Mouse (Mus musculus): ENCODE data around the gene Rpl21. TPM values are rescaled to one million over a fixed set of nuclear protein-coding genes. Genes with fewer than 3 reads are reported as not detected.

The Rpl21 gene
- polyA plus RNA-seq, 1 experiment = 16.3 TPM

GRCm38 (mm10) chr5:146857620-146858019 is 24.9 kb downstream of the Rpl21 start:
- H3K4me1 ChIP-seq (ENCODE audit: control insufficient read depth, insufficient read depth, insufficient read length, low read length) = no peaks in the 10 kb centered on the region
- H3K27me3 ChIP-seq (ENCODE audit: control insufficient read depth, insufficient read depth, low read length) = no peaks in the 10 kb centered on the region
- TF ChIP-seq POLR2A (IDR thresholded peaks at IDR 0.05; ENCODE audit: low read depth, low read length) = no peak
- no peak for TF ChIP-seq CTCF (IDR thresholded peaks at IDR 0.05; ENCODE audit: extremely low read depth, insufficient read length, insufficient replicate concordance, low read depth, low read length)
- no peak overlapping the region for H3K4me3 ChIP-seq (ENCODE audit: low read depth, low read length)
- H3K36me3 ChIP-seq (ENCODE audit: control insufficient read depth, insufficient read depth, low read length) = no peaks in the 10 kb centered on the region
- no peak overlapping the region for H3K27ac ChIP-seq (ENCODE audit: insufficient read depth, low read depth, low read length)
- WGBS = 86% methylated on average over 8 of the region's 8 CpGs

GRCm38 (mm10) chr5:146858772-146859171 is 26.1 kb downstream of the Rpl21 start:
- WGBS = 91% methylated on average over 9 of the region's 9 CpGs
- Histone ChIP-seq H3K27me3 (ENCODE audit: control insufficient read depth, insufficient read depth, low read length) (no peaks in the 10 kb centered on the region), H3K27ac (ENCODE audit: insufficient read depth, low read depth, low read length) (no peak overlapping the region), H3K4me1 (ENCODE audit: control insufficient read depth, insufficient read depth, insufficient read length, low read length) (no peaks in the 10 kb centered on the region), H3K4me3 (ENCODE audit: low read depth, low read length) (no peak overlapping the region), H3K36me3 (ENCODE audit: control insufficient read depth, insufficient read depth, low read length) (no peaks in the 10 kb centered on the region)
- TF ChIP-seq POLR2A (IDR thresholded peaks at IDR 0.05; ENCODE audit: low read depth, low read length) (no peak), CTCF (IDR thresholded peaks at IDR 0.05; ENCODE audit: extremely low read depth, insufficient read length, insufficient replicate concordance, low read depth, low read length) (no peak)

DNA sequence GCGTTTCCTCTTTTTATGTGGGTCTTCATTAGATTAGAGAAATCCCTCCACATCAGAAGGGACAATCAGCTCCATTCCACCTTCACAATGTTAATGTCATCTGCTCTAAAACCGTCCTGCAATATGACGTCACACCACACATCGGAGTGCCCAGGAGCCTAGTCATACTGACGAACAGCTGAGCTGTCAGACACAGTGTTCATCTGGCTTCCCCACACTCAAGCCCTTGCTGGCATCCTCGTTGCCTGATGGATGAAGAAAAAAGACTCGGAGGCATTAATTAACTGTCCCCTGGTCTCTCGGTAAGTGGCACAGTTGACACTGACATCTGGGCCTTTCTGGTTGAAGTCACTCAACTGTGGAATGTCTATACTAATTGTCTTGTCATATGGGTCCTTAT is 26.6 kb downstream of the Rpl21 start:
- TF ChIP-seq CTCF (IDR thresholded peaks at IDR 0.05; ENCODE audit: extremely low read depth, insufficient read length, insufficient replicate concordance, low read depth, low read length) = no peak
- WGBS = 87% methylated on average over 8 of the region's 8 CpGs
- H3K27ac ChIP-seq (ENCODE audit: insufficient read depth, low read depth, low read length) = no peak overlapping the region
- H3K36me3 ChIP-seq (ENCODE audit: control insufficient read depth, insufficient read depth, low read length) = no peaks in the 10 kb centered on the region
- H3K4me3 ChIP-seq (ENCODE audit: low read depth, low read length) = no peak overlapping the region
- H3K4me1 ChIP-seq (ENCODE audit: control insufficient read depth, insufficient read depth, insufficient read length, low read length) = no peaks in the 10 kb centered on the region
- H3K27me3 ChIP-seq (ENCODE audit: control insufficient read depth, insufficient read depth, low read length) = no peaks in the 10 kb centered on the region

DNA sequence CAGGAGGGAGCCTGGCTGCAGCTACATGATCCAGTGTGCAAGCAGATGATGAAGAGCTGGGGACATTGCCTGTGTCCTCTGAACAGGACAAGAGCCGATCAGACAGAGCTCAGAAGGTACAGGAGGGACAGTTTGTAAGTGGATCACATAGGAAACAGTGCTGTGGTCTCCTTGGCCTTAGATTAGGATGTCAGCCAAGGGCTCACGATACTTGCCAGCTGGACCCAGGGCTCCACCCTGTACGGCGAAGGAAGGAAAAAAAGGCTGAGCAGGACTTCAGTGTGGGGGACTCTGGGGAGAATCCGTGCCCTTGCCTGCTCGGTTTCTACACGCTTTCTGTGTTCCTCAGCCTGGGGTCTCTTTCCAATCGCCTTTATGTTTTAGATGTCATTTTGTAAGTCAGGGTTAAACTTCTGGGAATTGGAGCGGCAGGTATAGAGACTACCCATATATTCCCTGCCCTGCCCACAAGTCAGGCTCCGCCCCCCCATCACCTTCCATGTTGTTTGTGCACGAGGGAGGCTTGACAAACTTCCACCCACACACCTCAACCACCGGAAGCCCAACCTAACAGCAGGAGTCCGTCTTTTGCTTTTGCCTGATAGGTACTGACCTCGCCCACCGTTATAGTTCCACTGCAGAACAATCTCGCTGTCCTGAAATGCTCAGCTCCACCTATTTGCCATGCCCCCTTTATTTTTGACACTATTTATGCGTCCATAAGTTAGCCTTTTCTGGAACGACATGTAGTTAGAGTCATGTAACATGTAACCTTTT is 27.7 kb downstream of the Rpl21 start:
- Histone ChIP-seq H3K27me3 (ENCODE audit: control insufficient read depth, insufficient read depth, low read length) (no peaks in the 10 kb centered on the region), H3K4me3 (ENCODE audit: low read depth, low read length) (no peak overlapping the region), H3K36me3 (ENCODE audit: control insufficient read depth, insufficient read depth, low read length) (no peaks in the 10 kb centered on the region), H3K27ac (ENCODE audit: insufficient read depth, low read depth, low read length) (no peak overlapping the region), H3K4me1 (ENCODE audit: control insufficient read depth, insufficient read depth, insufficient read length, low read length) (no peaks in the 10 kb centered on the region)
- 57% methylated on average over 18 of the region's 18 CpGs for WGBS
- no peak for TF ChIP-seq CTCF (IDR thresholded peaks at IDR 0.05; ENCODE audit: extremely low read depth, insufficient read length, insufficient replicate concordance, low read depth, low read length)
- TF ChIP-seq POLR2A (IDR thresholded peaks at IDR 0.05; ENCODE audit: low read depth, low read length) = no peak

DNA sequence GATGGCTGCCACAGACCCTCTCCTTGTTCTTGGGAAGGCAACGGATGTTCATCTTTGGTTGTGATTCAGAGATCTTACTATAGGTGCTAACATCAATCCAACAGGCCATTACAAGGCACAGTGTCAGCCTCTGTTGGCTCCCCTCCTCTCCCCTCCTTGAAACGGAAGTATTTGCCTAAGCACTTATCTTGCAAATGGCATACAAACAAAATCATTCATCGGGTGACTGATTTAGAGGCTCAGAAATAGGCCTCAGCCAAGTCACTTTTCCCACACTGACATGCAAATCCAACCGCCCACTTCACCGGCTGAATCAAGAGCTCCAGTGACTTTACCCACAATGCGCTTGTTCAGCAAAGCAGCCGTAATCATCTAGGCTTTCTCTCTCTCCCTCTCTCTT is 28.9 kb downstream of the Rpl21 start:
- Histone ChIP-seq H3K4me3 (ENCODE audit: low read depth, low read length) (no peak overlapping the region), H3K4me1 (ENCODE audit: control insufficient read depth, insufficient read depth, insufficient read length, low read length) (no peaks in the 10 kb centered on the region), H3K27ac (ENCODE audit: insufficient read depth, low read depth, low read length) (no peak overlapping the region), H3K36me3 (ENCODE audit: control insufficient read depth, insufficient read depth, low read length) (no peaks in the 10 kb centered on the region), H3K27me3 (ENCODE audit: control insufficient read depth, insufficient read depth, low read length) (no peaks in the 10 kb centered on the region)
- TF ChIP-seq CTCF (IDR thresholded peaks at IDR 0.05; ENCODE audit: extremely low read depth, insufficient read length, insufficient replicate concordance, low read depth, low read length) (no peak), POLR2A (IDR thresholded peaks at IDR 0.05; ENCODE audit: low read depth, low read length) (no peak)
- WGBS = 38% methylated on average over 7 of the region's 7 CpGs

- no peak for TF ChIP-seq POLR2A (IDR thresholded peaks at IDR 0.05; ENCODE audit: low read depth, low read length)
- no peak for TF ChIP-seq CTCF (IDR thresholded peaks at IDR 0.05; ENCODE audit: extremely low read depth, insufficient read length, insufficient replicate concordance, low read depth, low read length)
- H3K27ac ChIP-seq (ENCODE audit: insufficient read depth, low read depth, low read length) = no peak overlapping the region
- WGBS = 56% methylated on average over 4 of the region's 4 CpGs
- no peaks in the 10 kb centered on the region for H3K27me3 ChIP-seq (ENCODE audit: control insufficient read depth, insufficient read depth, low read length)
- H3K4me3 ChIP-seq (ENCODE audit: low read depth, low read length) = no peak overlapping the region
- 0 out of 2 replicates have a peak, but pooled peaks cover 2% of the 10 kb centered on the region for H3K4me1 ChIP-seq (ENCODE audit: control insufficient read depth, insufficient read depth, insufficient read length, low read length)
- no peaks in the 10 kb centered on the region for H3K36me3 ChIP-seq (ENCODE audit: control insufficient read depth, insufficient read depth, low read length)
Measured at GRCm38 (mm10) chr5:146865511-146865910, 32.8 kb downstream of the Rpl21 start.

GRCm38 (mm10) chr5:146866277-146866676 is 33.6 kb downstream of the Rpl21 start:
- H3K4me1 ChIP-seq (ENCODE audit: control insufficient read depth, insufficient read depth, insufficient read length, low read length) = 0 out of 2 replicates have a peak, but pooled peaks cover 2% of the 10 kb centered on the region
- H3K36me3 ChIP-seq (ENCODE audit: control insufficient read depth, insufficient read depth, low read length) = no peaks in the 10 kb centered on the region
- no peaks in the 10 kb centered on the region for H3K27me3 ChIP-seq (ENCODE audit: control insufficient read depth, insufficient read depth, low read length)
- 89% methylated on average over 2 of the region's 2 CpGs for WGBS
- H3K4me3 ChIP-seq (ENCODE audit: low read depth, low read length) = no peak overlapping the region
- TF ChIP-seq CTCF (IDR thresholded peaks at IDR 0.05; ENCODE audit: extremely low read depth, insufficient read length, insufficient replicate concordance, low read depth, low read length) (no peak), POLR2A (IDR thresholded peaks at IDR 0.05; ENCODE audit: low read depth, low read length) (no peak)
- H3K27ac ChIP-seq (ENCODE audit: insufficient read depth, low read depth, low read length) = no peak overlapping the region

Data from small intestine, adult 2 months (tissue).